Mouse (Mus musculus) heart, adult 2 months (tissue): Measurements from ENCODE around the gene Wscd1.

Experiments used
- CTCF ChIP-seq: fragments of 200-600 bp; IDR thresholded peaks from 2 replicates; pipeline ENCODE4 v1.8.1; 2022; ENCODE audit warnings: antibody characterized with exemption, mild to moderate bottlenecking, moderate library complexity
- POLR2A ChIP-seq: fragments of 200-500 bp; IDR thresholded peaks from 2 replicates; pipeline ENCODE4 v1.6.1; 2011; ENCODE audit warnings: mild to moderate bottlenecking, low read depth, low read length, control low read depth; ENCODE audit not compliant: insufficient read depth

DNA sequence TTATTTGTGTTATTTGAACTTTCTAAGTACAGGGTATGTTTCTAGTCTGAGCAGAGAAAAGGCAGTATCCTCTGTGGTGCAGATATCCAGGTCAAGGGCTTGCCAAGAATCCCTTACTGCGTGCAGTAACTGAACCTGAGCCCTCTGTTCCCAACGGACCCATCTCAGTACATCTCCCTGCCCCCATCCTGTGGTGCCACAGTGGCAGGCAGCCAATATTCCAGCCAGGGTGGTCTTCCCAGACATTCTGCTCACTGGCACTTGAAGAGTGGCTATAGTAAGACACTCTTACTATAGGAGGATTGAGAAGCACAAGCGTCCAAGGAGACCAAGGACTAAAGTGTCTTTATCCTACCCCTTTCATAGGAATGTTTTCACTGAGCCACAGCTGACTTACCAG, 67.2 kb downstream of the Wscd1 start:
- TF ChIP-seq CTCF (no peak), POLR2A (no peak)
